Mouse (Mus musculus): ENCODE data around the gene Cd48.
A peak's percentile ranks its signal among the peaks of the same experiment; 100 is the strongest.
"Not testable (repeated sequence)": the region's sequence is repeated elsewhere in the genome, so short reads cannot be mapped to it uniquely, and the experiment has no call there.

The Cd48 gene

GRCm38 (mm10) chr1:171693918-171694317, 12.1 kb downstream of the Cd48 start:
- no peak for DNase-seq (ENCODE audit: low spot score in 2 of 2)

GRCm38 (mm10) chr1:171698983-171699382, 17.2 kb downstream of the Cd48 start:
- peak in 1 of 2 experiments; percentile 11 for DNase-seq (ENCODE audit: low spot score in 2 of 2)

- DNase-seq (ENCODE audit: low spot score in 2 of 2), result not testable (repeated sequence)
Measured at GRCm38 (mm10) chr1:171713736-171714135, 31.9 kb downstream of the Cd48 start.

DNA sequence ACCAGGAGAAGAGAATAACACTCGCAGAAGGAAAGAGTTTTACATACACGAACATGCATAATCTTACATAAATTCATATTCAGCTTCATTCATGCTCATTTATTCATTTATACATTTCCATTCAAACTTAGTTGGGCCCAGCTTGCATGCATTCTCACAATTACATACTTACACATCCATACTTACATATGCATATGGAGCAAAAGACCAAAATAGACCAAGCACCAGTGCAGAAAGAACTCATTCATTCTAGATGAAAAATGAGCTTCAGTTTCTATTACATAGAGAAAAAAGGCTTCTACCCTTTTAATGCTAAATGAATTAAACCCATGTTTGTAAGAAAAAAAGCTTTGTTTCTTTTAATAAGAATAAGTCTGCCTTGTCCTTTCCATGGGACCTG, 33.6 kb downstream of the Cd48 start:
- no peak for DNase-seq (ENCODE audit: low spot score in 2 of 2)

DNA sequence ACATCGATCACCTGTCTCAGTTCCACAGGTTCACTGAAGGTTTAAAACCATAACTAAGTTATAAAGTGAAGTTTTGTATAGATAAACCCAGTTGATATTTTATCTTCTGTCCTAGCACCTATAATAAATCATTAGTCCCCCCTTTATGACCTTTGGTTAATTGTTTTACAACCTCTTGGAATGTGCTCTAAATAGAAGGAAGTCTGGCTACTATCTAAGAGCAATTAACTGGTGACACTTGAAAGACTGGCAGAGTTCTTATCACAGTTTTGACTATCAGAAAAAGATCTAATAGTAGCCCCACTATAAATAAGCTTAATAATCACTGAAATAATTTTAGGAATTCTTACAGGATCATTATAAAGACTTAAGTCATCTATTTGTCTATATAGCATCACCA, 34.4 kb downstream of the Cd48 start:
- no peak for DNase-seq (ENCODE audit: low spot score in 2 of 2)

GRCm38 (mm10) chr1:171731195-171731594, 49.4 kb downstream of the Cd48 start:
- no peak for DNase-seq (ENCODE audit: low spot score in 2 of 2)

GRCm38 (mm10) chr1:171734898-171735297, 53.1 kb downstream of the Cd48 start:
- DNase-seq (ENCODE audit: low spot score in 2 of 2), result no peak

DNA sequence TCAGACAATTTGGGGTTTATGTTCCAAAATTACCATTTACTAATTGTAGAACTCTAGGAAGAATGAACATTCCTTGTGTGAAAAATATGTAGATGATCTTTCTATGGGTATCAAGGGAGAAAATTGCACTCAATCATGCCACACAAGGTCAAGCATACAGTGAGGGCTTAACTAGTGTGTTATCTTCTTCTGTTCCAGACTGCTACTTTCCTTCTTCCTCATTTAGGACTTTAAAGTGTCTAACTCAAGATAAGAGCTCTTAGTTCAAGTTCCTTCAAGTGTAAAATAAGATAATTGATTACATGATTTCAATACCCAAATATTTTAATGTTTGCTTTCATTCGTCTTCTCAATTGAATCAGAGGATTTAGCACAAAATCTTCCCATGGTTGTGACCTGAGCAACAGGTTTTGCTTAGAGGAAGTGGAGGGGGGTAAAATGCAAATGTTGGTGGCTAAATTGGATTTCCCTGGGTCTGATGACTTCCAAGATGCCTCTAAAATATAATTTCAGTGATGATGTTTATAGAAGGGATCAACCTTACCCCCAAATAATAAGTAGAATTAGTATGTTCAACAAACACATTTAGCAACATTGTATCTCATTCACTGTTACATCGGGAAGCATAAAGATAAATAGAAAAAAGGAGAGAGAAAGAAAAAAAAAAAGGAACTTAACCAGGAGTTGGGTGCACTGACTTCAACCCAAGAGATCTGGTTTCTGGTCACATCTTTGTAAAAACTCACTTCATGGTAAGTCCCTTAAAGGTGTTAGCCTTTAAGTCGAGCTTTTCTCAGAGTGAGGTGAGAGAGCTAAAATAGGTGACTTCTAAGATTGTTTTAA, 66.5 kb downstream of the Cd48 start:
- DNase-seq (ENCODE audit: low spot score in 2 of 2), result no peak
